Mouse (Mus musculus) heart, adult 2 months (tissue): Measurements from ENCODE around the gene Pirt.

Experiments
- CTCF ChIP-seq: fragments of 200-600 bp; IDR thresholded peaks from 2 replicates; pipeline ENCODE4 v1.8.1; 2022; ENCODE audit warnings: antibody characterized with exemption, mild to moderate bottlenecking, moderate library complexity
- EP300 ChIP-seq: fragments of 200-500 bp; IDR thresholded peaks from 2 replicates; pipeline ENCODE4 v1.6.1; 2011; ENCODE audit warnings: low read depth, low read length, control low read depth; ENCODE audit not compliant: insufficient read depth

DNA sequence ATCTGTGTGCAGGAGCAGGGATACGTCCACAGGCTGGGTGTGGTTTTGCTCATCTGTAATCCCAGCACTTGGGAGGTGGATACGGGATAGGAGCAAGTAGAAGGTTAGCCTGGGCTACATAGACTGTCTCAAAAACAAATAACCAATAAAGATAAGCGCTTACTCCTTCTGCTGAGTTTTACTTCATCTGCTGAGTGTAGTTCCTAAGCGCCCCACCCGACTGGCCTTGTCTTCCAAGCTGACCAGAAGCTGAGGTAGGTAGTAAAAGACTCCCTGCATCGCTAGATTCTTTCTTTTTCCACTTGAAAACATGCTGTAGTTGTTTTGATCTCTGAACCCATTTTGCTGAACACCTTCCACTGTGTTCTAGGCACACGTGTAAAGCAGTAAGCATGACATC is 9.0 kb upstream of the Pirt start:
- TF ChIP-seq CTCF (no peak), EP300 (no peak)
